Mouse (Mus musculus): ENCODE results near the gene Sox9. TPM values are rescaled to one million over a fixed set of nuclear protein-coding genes. Genes with fewer than 3 reads are reported as not detected.

Gene Sox9
- total RNA-seq, 1 experiment from 2014 or later, result not detected

- ATAC-seq (ENCODE audit: extremely low read depth, insufficient number of reproducible peaks, low FRiP score, poor library complexity, severe bottlenecking), result no peak
These were observed 6.3 kb downstream of the Sox9 start for GRCm38 (mm10) chr11:112788296-112788695.

GRCm38 (mm10) chr11:112796379-112796778 lies 14.4 kb downstream of the Sox9 start:
- no peak for ATAC-seq (ENCODE audit: extremely low read depth, insufficient number of reproducible peaks, low FRiP score, poor library complexity, severe bottlenecking)

GRCm38 (mm10) chr11:112798831-112799382 lies 16.9 kb downstream of the Sox9 start:
- ATAC-seq (ENCODE audit: extremely low read depth, insufficient number of reproducible peaks, low FRiP score, poor library complexity, severe bottlenecking), result no peak

- no peak for ATAC-seq (ENCODE audit: extremely low read depth, insufficient number of reproducible peaks, low FRiP score, poor library complexity, severe bottlenecking)
These were observed 19.3 kb downstream of the Sox9 start for GRCm38 (mm10) chr11:112801189-112801818.

GRCm38 (mm10) chr11:112807838-112808506 lies 25.9 kb downstream of the Sox9 start:
- no peak for ATAC-seq (ENCODE audit: extremely low read depth, insufficient number of reproducible peaks, low FRiP score, poor library complexity, severe bottlenecking)

- ATAC-seq (ENCODE audit: extremely low read depth, insufficient number of reproducible peaks, low FRiP score, poor library complexity, severe bottlenecking), result no peak
These were observed 28.6 kb downstream of the Sox9 start for GRCm38 (mm10) chr11:112810447-112811151.

- ATAC-seq (ENCODE audit: extremely low read depth, insufficient number of reproducible peaks, low FRiP score, poor library complexity, severe bottlenecking), result no peak
These were observed 29.3 kb downstream of the Sox9 start for GRCm38 (mm10) chr11:112811152-112811871.

- ATAC-seq (ENCODE audit: extremely low read depth, insufficient number of reproducible peaks, low FRiP score, poor library complexity, severe bottlenecking), result no peak
These were observed 36.0 kb downstream of the Sox9 start for GRCm38 (mm10) chr11:112817829-112818650.

- ATAC-seq (ENCODE audit: extremely low read depth, insufficient number of reproducible peaks, low FRiP score, poor library complexity, severe bottlenecking), result no peak
These were observed 36.7 kb downstream of the Sox9 start for GRCm38 (mm10) chr11:112818651-112819270.

- no peak for ATAC-seq (ENCODE audit: extremely low read depth, insufficient number of reproducible peaks, low FRiP score, poor library complexity, severe bottlenecking)
These were observed 39.5 kb downstream of the Sox9 start for GRCm38 (mm10) chr11:112821536-112821935.

- ATAC-seq (ENCODE audit: extremely low read depth, insufficient number of reproducible peaks, low FRiP score, poor library complexity, severe bottlenecking), result no peak
These were observed 42.1 kb downstream of the Sox9 start for GRCm38 (mm10) chr11:112824146-112824545.

- no peak for ATAC-seq (ENCODE audit: extremely low read depth, insufficient number of reproducible peaks, low FRiP score, poor library complexity, severe bottlenecking)
These were observed 44.4 kb downstream of the Sox9 start for GRCm38 (mm10) chr11:112826193-112827043.

GRCm38 (mm10) chr11:112827044-112827347 lies 45.0 kb downstream of the Sox9 start:
- ATAC-seq (ENCODE audit: extremely low read depth, insufficient number of reproducible peaks, low FRiP score, poor library complexity, severe bottlenecking), result no peak

GRCm38 (mm10) chr11:112828553-112829287 lies 46.7 kb downstream of the Sox9 start:
- ATAC-seq (ENCODE audit: extremely low read depth, insufficient number of reproducible peaks, low FRiP score, poor library complexity, severe bottlenecking), result no peak

GRCm38 (mm10) chr11:112834245-112835005 lies 52.4 kb downstream of the Sox9 start:
- ATAC-seq (ENCODE audit: extremely low read depth, insufficient number of reproducible peaks, low FRiP score, poor library complexity, severe bottlenecking), result no peak

GRCm38 (mm10) chr11:112835468-112836092 lies 53.6 kb downstream of the Sox9 start:
- ATAC-seq (ENCODE audit: extremely low read depth, insufficient number of reproducible peaks, low FRiP score, poor library complexity, severe bottlenecking), result no peak
